ENCODE assay signal across 8 mouse cellular contexts in the genomic region with DNA sequence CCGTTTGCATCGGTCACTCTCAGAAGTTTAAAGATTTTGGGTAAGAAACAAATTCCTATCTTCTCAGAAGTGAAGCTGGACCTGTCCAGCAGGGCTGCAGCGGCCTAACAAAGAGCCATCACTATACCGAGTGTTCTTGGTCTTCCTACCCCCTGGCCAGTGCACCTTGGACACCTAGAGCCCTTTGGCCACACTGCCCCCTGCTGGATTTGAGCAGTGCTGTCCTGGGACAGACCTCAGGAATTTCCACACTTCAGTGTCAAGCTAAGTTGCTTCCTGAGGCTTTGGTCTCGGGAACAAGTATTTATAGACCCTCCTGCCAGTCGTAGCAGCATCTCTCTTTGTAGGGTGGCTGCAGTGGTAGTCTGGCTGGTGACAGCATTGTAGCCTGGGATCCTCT. TPM values are rescaled to one million over a fixed set of nuclear protein-coding genes. Genes with fewer than 3 reads are reported as not detected.
DNase-seq lines count a peak whose midpoint lies in the region; ATAC-seq and TF ChIP-seq lines count a peak whose summit lies in the region.

No protein-coding gene starts in this region.

- 69% methylated on average over 6 of the region's 6 CpGs for WGBS in midbrain, embryonic 10.5 days
- 67% methylated on average over 6 of the region's 6 CpGs for WGBS in midbrain, embryonic 13.5 days
- WGBS in liver, embryonic 16.5 days (ENCODE audit: insufficient replicate concordance): 66% methylated on average over 6 of the region's 6 CpGs

- H3K4me3 ChIP-seq in midbrain, embryonic 10.5 days: no peak overlapping the region
- H3K4me3 ChIP-seq in midbrain, embryonic 13.5 days (replicated peaks): no peak overlapping the region
- H3K4me3 ChIP-seq in bone marrow macrophage, adult 2 months (ENCODE audit: insufficient read depth, low read length): no peak overlapping the region
- no peak overlapping the region for H3K4me3 ChIP-seq in liver, embryonic 16.5 days (ENCODE audit: low read depth, low read length)

- peak; percentile 56 for DNase-seq in midbrain, embryonic 10.5 days (ENCODE audit: low spot score)
- DNase-seq in induced T-regulatory cell, adult 2 months (ENCODE audit: low read depth): peak; percentile 73
- peak; percentile 56 for DNase-seq in skeletal muscle tissue, adult 2 months (ENCODE audit: low read depth, low spot score)
- DNase-seq in layer of hippocampus, adult 18-20 months (ENCODE audit: low spot score in 2 of 2): no peak

- no peak overlapping the region for H3K4me2 ChIP-seq in midbrain, embryonic 13.5 days (replicated peaks)
- no peak overlapping the region for H3K4me2 ChIP-seq in liver, embryonic 16.5 days (ENCODE audit: low read depth, low read length)

- no peak for TF ChIP-seq POLR2A in bone marrow macrophage, adult 2 months (IDR thresholded peaks at IDR 0.05; ENCODE audit: borderline replicate concordance, low read depth, low read length)

- no peak overlapping the region for H3K9ac ChIP-seq in midbrain, embryonic 13.5 days (replicated peaks)
- no peak overlapping the region for H3K9ac ChIP-seq in liver, embryonic 16.5 days (ENCODE audit: low read depth, low read length)

- H3K36me3 ChIP-seq in midbrain, embryonic 10.5 days: peaks cover 84% of the 10 kb centered on the region
- peaks cover 66% of the 10 kb centered on the region for H3K36me3 ChIP-seq in midbrain, embryonic 13.5 days
- H3K36me3 ChIP-seq in liver, embryonic 16.5 days (ENCODE audit: control insufficient read depth, insufficient read depth): peaks cover 20% of the 10 kb centered on the region

- H3K4me1 ChIP-seq in midbrain, embryonic 10.5 days: no peaks in the 10 kb centered on the region
- H3K4me1 ChIP-seq in midbrain, embryonic 13.5 days (replicated peaks): no peaks in the 10 kb centered on the region
- H3K4me1 ChIP-seq in bone marrow macrophage, adult 2 months (ENCODE audit: control insufficient read depth, insufficient read depth, low read length): peaks cover 20% of the 10 kb centered on the region
- no peaks in the 10 kb centered on the region for H3K4me1 ChIP-seq in liver, embryonic 16.5 days (ENCODE audit: control insufficient read depth, low read depth, low read length)

- peak; percentile 80 for TF ChIP-seq CTCF in bone marrow macrophage, adult 2 months (IDR thresholded peaks at IDR 0.05; ENCODE audit: low read depth, low read length)

- H3K9me3 ChIP-seq in midbrain, embryonic 10.5 days (replicated peaks): no peaks in the 10 kb centered on the region
- H3K9me3 ChIP-seq in midbrain, embryonic 13.5 days: no peaks in the 10 kb centered on the region
- H3K9me3 ChIP-seq in liver, embryonic 16.5 days (replicated peaks; ENCODE audit: control insufficient read depth, low read length): no peaks in the 10 kb centered on the region

- no peaks in the 10 kb centered on the region for H3K27me3 ChIP-seq in midbrain, embryonic 10.5 days (ENCODE audit: low read depth, poor library complexity, severe bottlenecking)
- H3K27me3 ChIP-seq in midbrain, embryonic 13.5 days: no peaks in the 10 kb centered on the region
- no peaks in the 10 kb centered on the region for H3K27me3 ChIP-seq in liver, embryonic 16.5 days (ENCODE audit: control insufficient read depth, insufficient read depth, low read depth, low read length)

- ATAC-seq in midbrain, embryonic 13.5 days: no peak
- ATAC-seq in erythroid progenitor cell, adult 5-6 weeks (replicated peaks; ENCODE audit: low FRiP score, poor library complexity, severe bottlenecking): peak; percentile 81
- ATAC-seq in liver, embryonic 16.5 days (ENCODE audit: low read depth): peak; percentile 75

- H3K27ac ChIP-seq in midbrain, embryonic 10.5 days (replicated peaks): no peak overlapping the region
- H3K27ac ChIP-seq in midbrain, embryonic 13.5 days: no peak overlapping the region
- H3K27ac ChIP-seq in bone marrow macrophage, adult 2 months (ENCODE audit: insufficient read depth, low read depth, low read length): no peak overlapping the region
- H3K27ac ChIP-seq in liver, embryonic 16.5 days (ENCODE audit: low read length): no peak overlapping the region

RNA-seq across cellular contexts. Expression of a gene that starts 29.5 kb away (rescaled TPM):
- polyA plus RNA-seq in midbrain, embryonic 10.5 days (2016; fragmentation: Nextera tagmentation; extraction: Ambion mirVana): 139 and 154 TPM in 2 replicates
- 154 and 165 TPM in 2 replicates for polyA plus RNA-seq in midbrain, embryonic 13.5 days (2015; fragmentation: Nextera tagmentation; extraction: Ambion mirVana)
- polyA plus RNA-seq in bone marrow macrophage, adult 2 months (2012; ENCODE audit: insufficient read depth, insufficient read length, missing spikeins): 115 and 117 TPM in 2 replicates
- 24.1 and 33.5 TPM in 2 replicates for total RNA-seq in erythroid progenitor cell, adult 5-6 weeks (2015; ENCODE audit: low replicate concordance)
- 10.2 and 17.8 TPM in 2 replicates for total RNA-seq in erythroid progenitor cell, adult 5-6 weeks (2017; ENCODE audit: low replicate concordance)
- polyA plus RNA-seq in liver, embryonic 16.5 days (2015; fragmentation: Nextera tagmentation; extraction: Ambion mirVana): 35.6 and 36.7 TPM in 2 replicates
- total RNA-seq in layer of hippocampus, adult 18-20 months (2021): 10 to 100 TPM; 51.4 to 54.6 TPM

RNA-seq across cellular contexts. Expression of a gene that starts 29.7 kb away (rescaled TPM):
- 19.1 and 23.5 TPM in 2 replicates for polyA plus RNA-seq in midbrain, embryonic 10.5 days (2016; fragmentation: Nextera tagmentation; extraction: Ambion mirVana)
- 25.1 and 30.2 TPM in 2 replicates for polyA plus RNA-seq in midbrain, embryonic 13.5 days (2015; fragmentation: Nextera tagmentation; extraction: Ambion mirVana)
- polyA plus RNA-seq in bone marrow macrophage, adult 2 months (2012; ENCODE audit: insufficient read depth, insufficient read length, missing spikeins): 11.9 and 14.2 TPM in 2 replicates
- 7.5 and 8.6 TPM in 2 replicates for total RNA-seq in erythroid progenitor cell, adult 5-6 weeks (2015; ENCODE audit: low replicate concordance)
- 5.4 and 7.4 TPM in 2 replicates for total RNA-seq in erythroid progenitor cell, adult 5-6 weeks (2017; ENCODE audit: low replicate concordance)
- polyA plus RNA-seq in liver, embryonic 16.5 days (2015; fragmentation: Nextera tagmentation; extraction: Ambion mirVana): 6.7 and 8.3 TPM in 2 replicates
- total RNA-seq in layer of hippocampus, adult 18-20 months (2021): 10 to 100 TPM; 81.6 to 89.6 TPM

RNA-seq across cellular contexts. Expression of a gene that starts 41.4 kb away (rescaled TPM):
- polyA plus RNA-seq in midbrain, embryonic 10.5 days (2016; fragmentation: Nextera tagmentation; extraction: Ambion mirVana): 21.6 and 25.6 TPM in 2 replicates
- polyA plus RNA-seq in midbrain, embryonic 13.5 days (2015; fragmentation: Nextera tagmentation; extraction: Ambion mirVana): 22.7 and 23.0 TPM in 2 replicates
- polyA plus RNA-seq in bone marrow macrophage, adult 2 months (2012; ENCODE audit: insufficient read depth, insufficient read length, missing spikeins): 23.4 and 27.4 TPM in 2 replicates
- 49.0 and 56.6 TPM in 2 replicates for total RNA-seq in erythroid progenitor cell, adult 5-6 weeks (2015; ENCODE audit: low replicate concordance)
- 37.7 and 38.0 TPM in 2 replicates for total RNA-seq in erythroid progenitor cell, adult 5-6 weeks (2017; ENCODE audit: low replicate concordance)
- polyA plus RNA-seq in liver, embryonic 16.5 days (2015; fragmentation: Nextera tagmentation; extraction: Ambion mirVana): 14.7 and 15.1 TPM in 2 replicates
- total RNA-seq in layer of hippocampus, adult 18-20 months (2021): 10 to 100 TPM; 28.9 to 29.9 TPM

Comparison
In these comparisons a context has a peak if more than half of its experiments do, and no peak if none do; other contexts are left out.
1. DNase-seq: peak in midbrain, embryonic 10.5 days (single experiment), induced T-regulatory cell, adult 2 months (single experiment) and skeletal muscle tissue, adult 2 months (single experiment); none in layer of hippocampus, adult 18-20 months (0 of 2).